Mouse (Mus musculus) cerebellum, adult 11 months (tissue): ENCODE data around the gene BC037034.

Experiments
- DNase-seq: peaks from one replicate; pipeline ENCODE4 v3.0.0; 2022

BC037034 gene

DNA sequence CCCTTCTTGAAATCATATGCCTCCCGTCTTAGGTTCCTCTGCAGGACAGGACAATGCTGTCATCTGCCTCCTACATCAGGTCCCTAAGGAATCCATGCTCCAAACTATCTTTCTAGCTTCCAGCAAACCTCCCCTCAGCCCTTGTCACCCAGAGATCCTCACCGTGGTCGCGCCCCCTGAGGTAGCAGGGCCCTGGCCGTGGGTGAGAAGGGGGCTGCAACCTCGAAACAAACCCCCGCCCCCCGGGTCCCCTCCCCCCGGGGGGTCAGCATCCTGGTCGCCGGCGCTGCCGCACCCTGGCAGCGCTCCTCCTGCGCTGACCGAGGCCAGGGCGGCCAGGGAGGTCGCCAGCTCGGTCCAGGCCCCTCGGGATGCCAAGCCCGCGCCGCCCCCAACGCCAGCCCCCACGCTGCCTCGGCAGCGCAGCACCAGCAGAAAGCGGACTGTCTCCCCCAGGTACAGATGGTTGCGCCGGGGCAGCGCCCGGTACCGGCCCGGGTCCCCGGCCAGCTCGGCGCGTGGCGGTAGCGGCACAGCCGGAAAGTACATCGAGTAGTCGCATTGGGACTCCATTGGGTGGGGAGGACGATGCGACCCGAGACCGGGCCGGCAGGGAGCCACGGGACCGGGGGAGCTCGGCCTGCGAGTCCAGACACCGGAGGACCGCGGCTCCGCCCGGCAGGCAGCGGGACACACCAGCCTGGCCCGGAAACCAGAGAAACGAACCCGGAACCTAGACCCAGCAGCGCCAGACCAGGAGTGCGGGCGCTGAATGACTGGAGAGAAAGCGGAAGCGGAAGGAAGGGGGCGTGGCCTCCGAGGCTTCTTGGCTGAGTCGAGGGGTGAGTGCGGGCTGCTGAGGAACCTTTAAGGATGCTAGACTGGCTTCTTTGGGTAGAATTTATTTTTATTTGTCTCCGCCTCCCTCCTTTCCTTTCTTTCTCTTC, at the start of gene BC037034:
Gene BC037034 (minus strand): TSS at position 774 of the 947 bp plus-strand sequence.
- DNase-seq, result peak; percentile 88

GRCm38 (mm10) chr5:138312795-138313194, 49.0 kb upstream of the BC037034 start:
- no peak for DNase-seq

DNA sequence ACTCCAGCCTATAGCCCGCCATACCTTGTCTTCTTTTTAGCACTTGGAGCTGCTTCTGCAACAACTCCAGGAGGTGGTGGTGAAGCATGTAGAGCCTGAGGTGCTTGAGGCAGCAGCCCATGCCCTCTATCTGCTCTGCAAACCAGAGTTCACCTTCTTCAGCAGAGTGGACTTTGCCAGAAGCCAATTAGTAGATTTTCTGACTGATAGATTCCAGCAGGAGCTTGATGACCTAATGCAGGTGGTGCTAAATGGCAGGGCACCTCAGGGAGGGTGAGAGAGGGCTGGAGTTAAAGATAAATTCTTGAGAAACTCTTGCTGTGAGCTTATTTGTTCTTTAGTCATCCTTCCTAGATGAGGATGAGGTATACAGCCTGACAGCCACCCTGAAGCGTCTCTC, 35.8 kb upstream of the BC037034 start:
- no peak for DNase-seq

DNA sequence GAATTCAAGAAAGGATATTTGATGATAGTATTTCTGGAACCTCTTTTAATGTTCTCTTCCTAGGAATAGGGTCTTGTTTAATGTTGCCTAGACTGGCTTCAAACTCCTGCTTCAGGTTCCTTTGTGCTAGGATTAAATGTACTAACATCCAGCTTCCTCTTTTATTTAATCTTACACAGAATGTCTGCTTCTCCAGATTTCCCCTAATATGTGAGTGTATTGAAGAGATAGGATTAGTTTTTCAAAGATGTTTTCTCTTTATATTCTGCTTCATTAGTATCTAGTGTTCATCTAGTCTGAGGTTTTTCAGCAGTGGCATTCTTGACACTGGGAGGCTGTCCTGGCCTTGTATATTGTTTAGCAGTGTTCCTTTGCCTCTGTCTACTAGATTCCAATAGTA, 30.3 kb upstream of the BC037034 start:
- no peak for DNase-seq

GRCm38 (mm10) chr5:138291638-138292037, 27.8 kb upstream of the BC037034 start:
- no peak for DNase-seq

GRCm38 (mm10) chr5:138287861-138288260, 24.0 kb upstream of the BC037034 start:
- no peak for DNase-seq

- DNase-seq, result no peak
Measured at GRCm38 (mm10) chr5:138283540-138283939, 19.7 kb upstream of the BC037034 start.

GRCm38 (mm10) chr5:138281798-138282197, 18.0 kb upstream of the BC037034 start:
- DNase-seq, result no peak

DNA sequence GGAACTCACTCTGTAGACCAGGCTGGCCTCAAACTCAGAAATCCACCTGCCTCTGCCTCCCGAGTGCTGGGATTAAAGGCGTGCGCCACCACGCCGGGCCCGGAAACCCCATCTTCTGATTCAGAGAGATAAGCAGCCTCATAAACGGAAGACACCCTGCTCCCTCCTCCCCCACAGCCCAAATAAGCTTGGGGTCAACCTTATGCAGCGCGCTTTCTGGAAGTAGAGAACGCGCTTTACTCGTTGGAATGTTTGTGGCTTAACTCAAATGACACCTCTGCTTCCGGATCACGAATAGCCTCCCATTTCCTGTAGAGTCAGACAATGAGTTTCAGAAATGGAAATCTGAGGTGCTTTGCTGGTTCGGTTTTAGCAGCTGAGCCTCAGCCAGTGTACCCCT, 17.0 kb upstream of the BC037034 start:
- DNase-seq, result no peak

- no peak for DNase-seq
Measured at GRCm38 (mm10) chr5:138280425-138280768, 16.6 kb upstream of the BC037034 start.

DNA sequence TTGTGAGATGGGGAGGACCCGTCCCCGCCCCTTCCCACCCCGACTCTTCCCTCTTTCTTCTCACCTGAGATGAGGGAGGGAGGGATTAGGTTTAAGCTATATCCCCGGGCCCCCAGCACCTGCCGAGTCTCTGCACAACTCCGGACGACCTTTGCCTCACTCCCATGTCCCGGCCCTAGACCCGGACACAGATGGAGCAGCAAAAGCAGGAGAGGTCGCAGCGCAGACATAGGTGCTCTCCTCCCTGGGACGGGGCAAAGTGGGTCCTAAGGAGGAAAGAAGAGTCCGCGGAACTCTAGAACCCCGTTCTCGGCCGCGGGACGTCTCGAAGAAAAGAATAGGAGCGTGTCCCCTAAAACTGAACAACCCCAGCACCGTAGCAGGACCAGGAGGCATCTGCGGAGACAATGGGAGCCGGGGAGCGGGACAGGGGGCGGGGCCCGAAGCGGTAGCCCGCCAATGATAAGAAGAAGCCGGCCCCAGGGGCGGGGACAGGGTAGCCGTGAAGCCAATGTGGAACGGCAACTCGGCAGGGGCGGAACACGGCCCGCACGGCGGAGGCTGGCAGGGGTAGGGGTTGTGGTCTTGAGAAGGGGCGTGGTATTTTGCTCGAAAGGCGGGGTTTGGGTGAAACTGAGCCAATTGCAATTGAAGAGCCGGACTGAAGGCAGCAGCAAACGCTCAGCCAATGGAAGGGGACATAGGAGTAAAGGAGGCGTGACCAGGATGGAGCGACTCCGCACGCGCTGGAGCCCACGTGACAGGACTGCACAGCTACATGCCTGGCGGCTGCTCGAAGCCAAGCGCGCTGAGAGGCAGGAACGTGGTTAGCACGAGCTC, 16.0 kb upstream of the BC037034 start, which contains the start of the genes Gm43720, Gpc2 and Stag3:
Gene Gm43720 (minus strand): TSS at position 374 of the 840 bp plus-strand sequence.
Gene Gpc2 (minus strand): TSS at position 421 of the 840 bp plus-strand sequence.
Gene Stag3 (plus strand): TSS at position 656 of the 840 bp plus-strand sequence.
- peak; percentile 32 for DNase-seq

DNA sequence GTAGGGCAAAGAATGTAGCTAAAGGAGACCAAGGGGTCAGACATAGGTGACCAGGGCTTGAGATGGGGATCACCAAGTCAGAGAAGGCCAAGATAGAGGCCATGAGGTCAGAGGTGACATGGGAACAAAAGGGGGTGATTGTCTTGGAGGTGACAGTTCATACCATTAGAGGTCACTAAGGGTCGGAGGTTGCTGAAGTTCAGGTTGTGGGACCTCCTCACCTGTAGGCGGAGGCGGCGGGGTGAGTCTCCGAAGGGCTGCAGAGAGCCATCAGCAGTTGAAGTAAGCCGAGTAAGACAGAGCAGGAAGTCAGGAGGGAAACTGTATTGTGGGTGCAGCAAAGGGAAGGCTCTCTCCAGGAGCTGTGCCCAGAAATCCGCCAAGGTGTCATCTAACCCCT, 14.2 kb upstream of the BC037034 start:
- DNase-seq, result no peak

GRCm38 (mm10) chr5:138275216-138276050, 11.6 kb upstream of the BC037034 start:
- DNase-seq, result no peak

DNA sequence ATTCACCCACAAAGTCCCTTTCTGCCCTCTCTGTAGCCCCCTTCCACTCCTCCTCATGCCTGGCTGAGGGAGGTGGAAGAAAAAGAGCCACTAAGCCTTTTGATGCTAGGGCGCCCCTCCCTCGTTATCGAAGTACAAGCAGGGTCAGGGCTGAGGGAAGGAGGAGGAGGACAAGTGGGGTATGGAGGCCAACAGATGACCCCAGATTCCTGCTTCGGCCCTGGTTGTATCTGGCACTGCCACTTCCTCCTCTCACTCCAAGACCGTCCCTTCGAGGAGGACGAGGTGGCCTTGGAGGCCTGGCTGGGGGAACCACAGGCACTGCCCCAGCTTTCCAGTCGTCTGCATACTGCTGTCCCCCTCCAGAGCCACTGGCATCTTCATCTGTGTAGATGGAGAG, 10.4 kb upstream of the BC037034 start:
- no peak for DNase-seq

DNA sequence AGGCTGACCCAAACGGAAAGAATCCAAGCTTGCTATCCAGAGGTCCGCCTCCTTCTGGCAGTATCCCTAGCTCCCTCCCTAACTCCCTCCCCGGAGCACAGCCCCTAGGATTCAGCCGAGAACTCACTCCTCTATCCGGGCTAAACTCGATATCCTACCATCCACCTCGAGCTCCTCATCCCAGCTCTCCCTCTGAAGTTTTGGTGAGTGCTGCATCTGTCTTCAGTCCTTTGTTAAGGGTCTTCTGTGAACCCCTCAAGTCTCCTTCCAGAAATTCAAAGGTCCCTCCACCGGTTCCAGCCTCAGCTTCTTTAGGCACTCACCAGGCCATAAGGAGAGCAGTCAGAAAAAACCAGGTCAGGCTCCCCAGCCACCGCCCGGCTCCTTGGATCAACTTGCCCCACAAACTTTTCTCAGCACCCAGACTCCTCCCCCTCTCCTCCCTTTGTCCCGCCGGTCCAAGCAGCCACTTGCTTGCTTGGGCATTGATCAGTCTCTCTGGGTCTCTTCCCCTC, 8.6 kb upstream of the BC037034 start, which contains the start of gene Gal3st4:
Gene Gal3st4 (minus strand): TSS at position 432 of the 515 bp plus-strand sequence.
- DNase-seq, result no peak

DNA sequence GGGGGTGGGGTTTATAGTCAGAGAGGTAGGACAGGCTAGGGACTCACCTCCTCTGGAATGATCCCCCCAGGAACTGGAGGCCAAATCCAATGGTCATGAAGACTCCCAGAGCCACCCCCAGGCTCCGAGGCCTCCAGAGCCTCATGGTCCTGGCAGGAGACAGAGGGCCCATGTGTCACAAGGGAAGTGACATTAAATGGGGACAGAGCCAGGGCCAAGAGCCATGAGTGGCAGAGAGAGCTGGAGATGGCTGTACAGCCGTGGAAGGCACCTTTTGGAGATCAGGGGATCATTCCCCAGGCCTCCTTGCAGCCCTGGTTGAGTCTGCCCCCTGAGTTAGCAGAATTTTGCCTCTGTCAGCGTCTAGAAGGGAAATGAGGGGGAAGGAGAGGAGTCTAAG, 7.4 kb upstream of the BC037034 start:
- no peak for DNase-seq

DNA sequence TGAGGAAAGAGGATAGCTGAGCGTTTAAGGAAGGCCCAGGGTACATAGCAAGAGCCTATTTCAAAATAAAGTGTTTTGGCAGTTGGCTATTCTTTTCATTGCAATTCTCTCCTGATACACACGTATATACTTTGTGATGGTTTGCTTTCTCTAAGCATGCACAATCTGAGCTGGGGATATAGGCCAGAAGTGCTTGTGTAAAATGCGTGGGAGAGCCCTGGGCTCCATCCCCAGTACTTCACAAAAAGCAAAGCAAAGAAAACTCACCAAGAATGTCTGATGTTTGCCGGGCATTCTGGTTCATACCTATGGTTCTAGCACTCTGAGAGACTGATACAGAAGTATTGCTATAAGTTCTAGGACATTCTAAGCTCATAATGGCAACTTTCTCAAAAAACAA, 5.1 kb upstream of the BC037034 start:
- no peak for DNase-seq

GRCm38 (mm10) chr5:138267114-138267513, 3.3 kb upstream of the BC037034 start:
- DNase-seq, result no peak

DNA sequence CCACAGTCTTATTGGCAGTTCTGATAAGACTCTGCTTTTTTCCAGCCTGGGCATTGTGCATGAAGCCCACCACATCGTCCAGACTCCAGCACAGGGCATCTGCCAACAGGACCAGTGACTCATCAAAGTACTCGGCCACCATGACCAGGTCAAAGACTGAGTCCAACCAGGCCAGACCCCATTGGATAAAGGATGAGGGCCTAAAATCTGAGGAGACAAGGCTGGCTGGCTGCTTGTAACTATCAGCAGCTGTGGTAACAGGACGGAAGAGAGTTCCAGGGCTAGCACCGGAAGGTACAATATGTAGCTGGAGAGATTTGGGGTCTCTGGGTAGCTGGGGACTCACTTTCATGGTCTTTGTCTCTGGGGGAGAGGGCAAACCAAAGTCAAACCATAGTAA, 1.9 kb upstream of the BC037034 start:
- no peak for DNase-seq

DNA sequence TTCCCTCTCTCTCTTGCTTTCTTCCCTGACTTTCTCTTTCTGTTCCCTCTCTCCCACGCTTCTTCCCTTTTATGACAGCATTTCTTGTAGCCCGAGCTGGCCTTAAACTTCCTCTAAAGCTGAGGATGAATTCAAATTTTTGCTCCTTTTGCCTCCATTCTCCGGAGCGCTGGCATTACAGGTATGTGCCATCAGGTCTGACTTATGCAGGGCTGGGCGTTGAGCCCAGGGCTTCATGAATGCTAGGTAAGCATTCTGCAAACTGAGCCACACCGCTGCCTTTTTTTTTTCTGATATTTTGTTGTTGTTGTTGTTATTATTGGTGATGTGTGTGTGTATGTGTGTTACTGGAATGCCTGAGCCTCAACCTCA, 360 bp upstream of the BC037034 start:
- DNase-seq, result no peak

GRCm38 (mm10) chr5:138262582-138263240, 1.1 kb downstream of the BC037034 start:
- DNase-seq, result no peak

- no peak for DNase-seq
Measured at GRCm38 (mm10) chr5:138262001-138262400, 1.8 kb downstream of the BC037034 start.
